ENCODE assay signal across 14 mouse cellular contexts in genomic region chr11:90494981-90495380, GRCm38 (mm10).
"Had no signal": no experiment of that assay in that cellular context is flagged by ENCODE, and none has a peak within 500 bp of the region (broad histone marks: within the 10 kb centered on the region; RNA-seq: fewer than 3 reads in every experiment).

No protein-coding gene starts in this region.

- H3K9ac ChIP-seq: liver, embryonic 13.5 days; midbrain, embryonic 15.5 days; neural tube, embryonic 13.5 days had no signal

- H3K9me3 ChIP-seq: liver, embryonic 13.5 days; midbrain, embryonic 15.5 days; neural tube, embryonic 13.5 days had no signal

- DNase-seq: kidney, postnatal 25 days; layer of hippocampus, adult 9-11 months; liver, embryonic 13.5 days; lung, adult 2 months; lung, postnatal 14 days; lung, postnatal 4 days; thymus, adult 18-20 months; thymus, postnatal 36 days had no signal

- H3K36me3 ChIP-seq: liver, embryonic 13.5 days; midbrain, embryonic 15.5 days had no signal

- H3K27me3 ChIP-seq: liver, embryonic 13.5 days; midbrain, embryonic 15.5 days; neural tube, embryonic 13.5 days had no signal

- H3K4me1 ChIP-seq: liver, embryonic 13.5 days; midbrain, embryonic 15.5 days; neural tube, embryonic 13.5 days had no signal

- H3K27ac ChIP-seq: kidney, postnatal 0 days; layer of hippocampus, adult 2 months; liver, embryonic 13.5 days; midbrain, embryonic 15.5 days; neural tube, embryonic 13.5 days had no signal

- H3K4me2 ChIP-seq: liver, embryonic 13.5 days; midbrain, embryonic 11.5 days; midbrain, embryonic 15.5 days; neural tube, embryonic 13.5 days had no signal

- ATAC-seq: midbrain, embryonic 15.5 days had no signal

- H3K4me3 ChIP-seq: layer of hippocampus, adult 2 months; liver, embryonic 13.5 days; midbrain, embryonic 15.5 days; myocyte; neural tube, embryonic 13.5 days had no signal
